Mouse (Mus musculus) megakaryocyte, adult 5-6 weeks (primary cell): ENCODE measurements around the gene Wdr93. TPM values are rescaled to one million over a fixed set of nuclear protein-coding genes. Genes with fewer than 3 reads are reported as not detected.
"Not testable (repeated sequence)": the region's sequence is repeated elsewhere in the genome, so short reads cannot be mapped to it uniquely, and the experiment has no call there.

Experiments
- ATAC-seq: 2 replicates; pipeline ENCODE4 v1.8.0; 2016; ENCODE audit warnings: mild to moderate bottlenecking, inconsistent platforms; ENCODE audit not compliant: poor library complexity, severe bottlenecking
- total RNA-seq, 2 experiments: library from RNA; stranded (forward) in 1 of 2; stranded (reverse) in 1 of 2; fragments of 153-499, 151-499 nt in 1 of 2; fragments of 221-1000, 200-1000 nt in 1 of 2; gene quantifications; 2 replicates each; pipeline versions ENCODE4 v1.2.3 to v1.2.4; 2015 to 2017

Wdr93 gene
- total RNA-seq, 2 experiments from 2014 or later: not detected

- no peak for ATAC-seq
Measured at GRCm38 (mm10) chr7:79747659-79748058, 4.7 kb downstream of the Wdr93 start.

- ATAC-seq: no peak
Measured at GRCm38 (mm10) chr7:79749511-79749910, 6.5 kb downstream of the Wdr93 start.

- ATAC-seq: no peak
Measured at GRCm38 (mm10) chr7:79756334-79756733, 13.4 kb downstream of the Wdr93 start.

DNA sequence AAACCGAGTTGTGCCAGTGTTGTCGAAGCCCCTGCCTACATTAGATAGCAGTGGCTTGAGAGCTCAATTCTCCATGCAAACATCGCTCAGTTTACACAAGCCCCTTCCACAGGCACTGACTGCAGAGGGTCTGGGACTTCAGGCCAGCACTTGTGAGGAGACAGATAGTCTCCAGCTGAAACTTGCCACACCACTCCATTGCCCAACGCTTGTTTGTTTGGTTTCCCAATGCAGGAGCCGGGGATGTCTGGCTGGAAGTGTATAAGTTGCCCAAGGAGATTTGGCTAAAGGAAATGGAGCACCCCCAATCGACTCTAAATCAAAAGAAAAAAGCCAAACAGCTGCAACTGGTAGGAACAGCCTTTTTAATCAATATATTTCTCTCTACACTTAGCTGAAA lies 15.2 kb downstream of the Wdr93 start:
- no peak for ATAC-seq

GRCm38 (mm10) chr7:79759766-79760165 lies 16.8 kb downstream of the Wdr93 start:
- ATAC-seq: no peak

- no peak for ATAC-seq
Measured at GRCm38 (mm10) chr7:79761124-79761876, 18.3 kb downstream of the Wdr93 start.

DNA sequence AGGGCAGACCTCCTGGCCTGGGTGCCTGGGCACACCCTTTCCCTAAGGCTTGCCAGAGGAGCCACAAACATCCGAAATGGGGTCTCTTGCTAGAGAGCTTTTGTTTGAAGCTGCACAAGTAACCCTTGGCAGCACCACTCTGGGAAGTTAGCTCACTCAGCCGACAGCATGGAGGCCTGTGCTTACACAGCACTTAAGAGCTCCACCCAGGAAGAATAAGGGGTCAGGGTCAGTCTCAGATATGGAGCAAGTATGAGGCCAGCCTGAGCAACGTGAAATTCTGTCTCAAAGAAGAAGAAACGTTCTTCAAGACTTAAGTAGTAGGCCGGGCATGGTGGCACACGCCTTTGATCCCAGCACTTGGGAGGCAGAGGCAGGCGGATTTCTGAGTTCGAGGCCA lies 19.1 kb downstream of the Wdr93 start:
- ATAC-seq: no peak

DNA sequence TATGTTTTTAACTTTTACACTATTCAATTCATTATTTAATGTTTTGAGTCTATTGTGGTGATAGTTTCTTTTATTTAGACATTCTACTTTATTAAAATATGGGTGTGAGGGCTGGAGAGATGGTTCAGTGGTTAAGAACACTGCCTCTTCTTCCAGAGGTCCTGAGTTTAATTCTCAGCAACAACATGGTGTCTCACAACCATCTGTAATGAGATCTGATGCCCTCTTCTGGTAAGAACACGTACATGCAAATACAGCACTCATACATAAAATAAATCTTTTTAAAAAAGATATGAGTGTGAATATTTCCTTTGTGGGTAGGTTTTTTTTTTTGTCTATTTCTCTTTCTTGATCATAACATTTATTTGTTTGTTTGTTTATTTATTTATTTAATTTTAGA lies 23.0 kb downstream of the Wdr93 start:
- ATAC-seq: no peak

DNA sequence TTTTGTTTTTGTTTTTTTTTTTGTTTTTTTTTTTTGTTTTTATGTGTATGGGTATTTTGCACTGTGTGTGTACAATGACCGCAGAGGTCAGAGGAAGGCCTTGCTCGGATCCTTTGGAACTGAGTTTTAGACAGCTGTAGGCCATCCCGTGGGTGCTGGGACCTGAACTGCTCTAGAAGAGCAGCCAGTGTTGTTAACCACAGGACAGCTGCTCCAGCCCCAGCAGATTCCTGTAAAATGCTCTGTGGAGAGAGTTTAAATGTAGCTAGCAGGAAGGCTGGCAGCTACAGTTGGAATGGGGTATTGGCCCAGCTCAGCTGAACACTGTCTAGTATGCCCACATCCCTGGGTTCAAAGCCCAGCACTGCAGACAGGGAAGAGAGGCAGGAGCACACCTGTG lies 26.7 kb downstream of the Wdr93 start:
- no peak for ATAC-seq

- no peak for ATAC-seq
Measured at GRCm38 (mm10) chr7:79771561-79772512, 28.9 kb downstream of the Wdr93 start.

- ATAC-seq: peak; percentile 95
Measured at GRCm38 (mm10) chr7:79780647-79781626, 38.0 kb downstream of the Wdr93 start.

DNA sequence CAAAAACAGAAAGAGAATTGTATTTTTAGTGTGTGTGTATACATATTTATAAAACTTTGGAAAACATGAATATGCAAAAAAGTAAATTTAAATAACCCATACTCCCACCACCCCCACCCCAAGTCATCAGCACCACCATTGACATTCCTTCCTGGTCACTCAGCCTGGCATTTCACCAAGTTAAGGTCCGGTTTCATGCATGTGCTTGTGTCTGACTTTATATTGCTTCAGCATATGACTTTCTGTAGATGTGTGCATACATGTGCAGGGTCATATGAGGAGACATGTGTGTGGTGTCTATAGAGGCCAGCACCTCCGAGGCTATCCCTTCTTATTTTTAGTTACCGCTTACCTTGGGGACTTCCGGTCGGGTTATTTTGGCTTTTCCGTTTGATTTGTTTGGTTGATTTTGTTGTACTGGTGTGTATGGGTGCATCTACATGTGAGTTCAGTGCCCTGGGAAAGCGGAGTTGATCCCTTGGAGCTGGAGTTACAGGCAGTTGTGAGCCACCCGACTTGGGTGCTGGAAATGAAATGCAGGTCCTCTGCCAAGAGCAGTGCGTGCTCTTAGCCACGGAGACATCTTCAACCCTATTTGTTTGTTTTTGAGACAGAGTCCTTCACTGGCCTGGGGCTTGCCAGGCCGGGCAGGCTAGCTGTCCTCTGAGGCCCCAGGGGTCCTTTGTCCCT lies 39.0 kb downstream of the Wdr93 start:
- ATAC-seq: no peak

GRCm38 (mm10) chr7:79782516-79782855 lies 39.5 kb downstream of the Wdr93 start:
- ATAC-seq: no peak

DNA sequence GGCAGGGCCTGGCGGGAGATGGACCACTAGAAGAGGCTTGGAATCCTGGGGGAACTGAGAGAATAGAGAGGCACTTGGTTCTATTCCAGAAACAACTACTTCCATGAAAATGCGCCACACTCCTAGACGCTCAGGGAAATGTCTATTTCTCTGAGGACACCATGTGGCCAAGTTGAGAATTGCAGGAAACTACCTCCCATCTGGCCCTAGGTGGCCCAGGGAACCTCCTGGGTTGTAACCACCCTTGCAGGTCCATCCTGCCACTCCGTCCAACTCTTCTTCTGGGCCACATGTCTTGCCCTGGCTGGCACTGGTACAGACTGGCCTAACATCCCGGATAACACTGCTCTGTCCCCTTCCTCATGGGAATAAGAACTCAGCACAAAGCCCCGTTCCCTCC lies 43.3 kb downstream of the Wdr93 start:
- ATAC-seq: peak; percentile 66

DNA sequence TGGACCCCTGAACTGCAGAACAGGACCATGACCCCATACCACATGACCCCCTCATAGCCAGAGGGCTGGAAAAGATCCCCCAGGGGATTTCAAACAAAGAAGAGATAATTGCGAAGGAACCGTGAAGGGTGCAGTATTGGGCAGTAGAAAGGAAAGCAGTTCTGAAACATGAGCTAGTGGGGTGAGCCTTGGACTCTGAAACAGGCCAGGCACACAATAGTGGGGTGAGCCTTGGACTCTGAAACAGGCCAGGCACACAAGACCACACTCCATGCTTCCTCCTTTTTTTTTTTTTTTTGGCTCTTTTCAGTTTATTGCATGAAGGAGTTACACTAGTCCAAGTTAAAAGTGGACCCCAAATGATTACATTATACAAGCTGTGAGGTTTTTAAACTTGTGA lies 46.8 kb downstream of the Wdr93 start:
- not testable (repeated sequence) for ATAC-seq

- ATAC-seq: no peak
Measured at GRCm38 (mm10) chr7:79792635-79793421, 49.9 kb downstream of the Wdr93 start.

GRCm38 (mm10) chr7:79793688-79794087 lies 50.7 kb downstream of the Wdr93 start, which contains the start of gene Mesp1:
Mesp1 (minus strand) TSS chr7:79793788.
- ATAC-seq: no peak

GRCm38 (mm10) chr7:79798606-79799005 lies 55.6 kb downstream of the Wdr93 start:
- no peak for ATAC-seq

DNA sequence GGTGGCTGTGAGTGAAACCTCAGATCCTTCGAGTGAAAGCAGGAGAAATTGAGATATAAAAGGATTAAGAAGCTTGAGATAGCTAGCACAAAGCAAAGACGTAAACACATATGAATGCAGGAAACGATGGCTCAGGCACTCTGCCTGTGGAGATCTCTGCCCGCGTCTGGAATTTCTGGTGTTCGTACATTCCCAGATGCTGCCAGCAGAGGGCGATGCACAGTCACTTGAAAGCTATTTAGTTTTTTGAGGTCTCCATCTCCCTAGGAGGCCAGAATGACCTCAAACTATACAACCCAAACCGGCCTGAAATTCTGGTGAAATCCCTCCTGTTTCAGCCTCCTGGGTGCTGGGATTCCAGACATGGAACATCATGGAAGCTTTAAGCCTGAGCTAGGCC lies 56.1 kb downstream of the Wdr93 start:
- ATAC-seq: no peak
